Mouse (Mus musculus): ENCODE data around the gene Vmn2r114. TPM values are rescaled to one million over a fixed set of nuclear protein-coding genes. Genes with fewer than 3 reads are reported as not detected.
"Not testable (repeated sequence)": the region's sequence is repeated elsewhere in the genome, so short reads cannot be mapped to it uniquely, and the experiment has no call there.

Gene Vmn2r114
- polyA plus RNA-seq (2016; fragmentation: Nextera tagmentation; extraction: Ambion mirVana), result not detected in 2 replicates

DNA sequence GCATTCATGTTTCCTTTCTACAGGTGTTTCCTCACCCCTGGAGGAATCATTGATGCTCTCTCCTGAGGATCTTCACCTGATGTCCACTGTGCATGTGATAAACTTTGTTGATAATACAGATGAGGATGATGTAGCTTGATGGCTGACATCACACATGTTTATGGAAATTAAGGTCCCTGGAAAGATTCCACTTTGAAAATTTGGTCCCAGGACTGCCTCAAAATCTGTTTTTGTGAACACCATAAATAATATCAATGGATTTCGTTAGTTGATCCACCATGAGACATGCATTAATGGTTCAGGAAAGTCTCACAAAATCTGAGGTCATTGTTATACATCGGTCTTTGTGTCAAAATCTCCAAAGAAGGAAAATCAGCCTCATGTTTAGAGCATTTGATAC, at the start of gene Vmn2r114:
TSS of gene Vmn2r114 (minus strand) at position 101 of the 400 bp plus-strand sequence.
- not testable (repeated sequence) for DNase-seq (ENCODE audit: extremely low spot score, low spot score); H3K4me1 ChIP-seq; H3K27ac ChIP-seq; H3K36me3 ChIP-seq (replicated peaks); H3K4me3 ChIP-seq; H3K27me3 ChIP-seq (ENCODE audit: poor library complexity, severe bottlenecking)
- H3K9me3 ChIP-seq, result peaks cover 12% of the 10 kb centered on the region; the same call in 1 of the 2 replicates
- 72% methylated on average over 2 of the region's 2 CpGs for WGBS

DNA sequence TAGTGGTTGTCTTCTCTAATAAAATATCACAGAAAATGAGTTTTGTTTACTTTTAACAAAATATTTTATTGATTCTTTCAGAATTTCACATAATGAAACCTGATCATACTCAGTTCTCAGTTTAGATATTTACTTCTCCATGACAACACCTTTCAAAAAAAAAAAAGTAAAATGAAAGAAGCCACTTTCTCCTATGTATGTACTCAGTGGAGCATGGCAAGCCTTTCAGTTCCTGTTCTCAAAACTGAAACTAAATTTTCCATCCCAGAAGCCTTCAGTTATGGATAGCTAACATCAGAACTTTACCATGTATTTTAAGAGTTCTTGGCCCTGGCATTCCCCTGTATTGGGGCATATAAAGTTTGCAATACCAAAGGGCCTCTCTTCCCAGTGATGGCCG, 39.3 kb upstream of the Vmn2r114 start:
- no peaks in the 10 kb centered on the region for H3K36me3 ChIP-seq (replicated peaks)
- H3K27ac ChIP-seq, result no peak overlapping the region
- no peak for DNase-seq (ENCODE audit: extremely low spot score, low spot score)
- no peaks in the 10 kb centered on the region for H3K4me1 ChIP-seq
- no peak overlapping the region for H3K4me3 ChIP-seq
- no peaks in the 10 kb centered on the region for H3K27me3 ChIP-seq (ENCODE audit: poor library complexity, severe bottlenecking)
- 75% methylated on average over 1 of the region's 1 CpGs for WGBS
- peaks cover 9% of the 10 kb centered on the region for H3K9me3 ChIP-seq

DNA sequence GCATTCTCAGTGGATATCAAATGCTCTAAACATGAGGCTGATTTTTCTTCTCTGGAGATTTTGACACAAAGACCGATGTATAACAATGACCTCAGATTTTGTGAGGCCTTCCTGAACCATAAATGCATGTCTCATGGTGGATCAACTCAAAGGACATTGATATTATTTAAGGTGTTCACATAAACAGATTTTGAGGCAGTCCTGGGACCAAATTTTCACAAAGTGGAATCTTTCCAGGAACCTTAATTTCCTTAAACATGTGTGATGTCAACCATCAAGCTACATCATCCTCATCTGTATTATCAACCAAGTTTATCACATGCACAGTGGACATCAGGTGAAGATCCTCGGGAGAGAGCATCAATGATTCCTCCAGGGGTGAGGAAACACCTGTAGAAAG, 31.1 kb upstream of the Vmn2r114 start, which contains the start of gene Vmn2r115:
TSS of gene Vmn2r115 (plus strand) at position 301 of the 400 bp plus-strand sequence.
- not testable (repeated sequence) for DNase-seq (ENCODE audit: extremely low spot score, low spot score); H3K4me1 ChIP-seq; H3K4me3 ChIP-seq; H3K36me3 ChIP-seq (replicated peaks); H3K27me3 ChIP-seq (ENCODE audit: poor library complexity, severe bottlenecking); H3K27ac ChIP-seq
- peaks cover 13% of the 10 kb centered on the region; the same call in 1 of the 2 replicates for H3K9me3 ChIP-seq
- 37% methylated on average over 2 of the region's 2 CpGs for whole genome bisulfite sequencing

DNA sequence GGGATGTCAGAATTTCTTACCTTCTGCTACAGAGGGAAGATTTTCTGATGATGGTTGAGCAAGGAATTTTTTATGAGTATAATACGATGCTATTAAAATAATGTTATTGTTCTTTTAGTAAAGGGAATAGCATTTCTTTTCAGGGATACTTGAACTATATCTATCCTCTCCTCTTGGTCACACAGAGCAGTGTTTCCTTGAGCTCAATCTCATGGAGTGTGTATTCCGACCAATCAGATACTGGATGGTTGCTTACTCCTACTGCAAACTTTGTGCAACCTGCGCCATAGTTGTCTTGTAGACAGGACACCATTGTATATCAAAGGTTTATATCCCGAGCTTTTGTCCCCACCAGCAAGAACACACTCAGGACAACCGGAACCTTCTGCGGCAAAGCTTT, 18.3 kb upstream of the Vmn2r114 start:
- Histone ChIP-seq H3K9me3 (peaks cover 43% of the 10 kb centered on the region), H3K4me3 (no peak overlapping the region), H3K27me3 (ENCODE audit: poor library complexity, severe bottlenecking) (no peaks in the 10 kb centered on the region), H3K4me1 (no peaks in the 10 kb centered on the region), H3K36me3 (replicated peaks) (no peaks in the 10 kb centered on the region), H3K27ac (no peak overlapping the region)
- DNase-seq (ENCODE audit: extremely low spot score, low spot score), result no peak
- WGBS, result 74% methylated on average over 6 of the region's 6 CpGs

Other genes with a start within 250 kb of the Vmn2r114 start
- gene Zfp40, start 119.3 kb downstream of the Vmn2r114 start, polyA plus RNA-seq (2016; fragmentation: Nextera tagmentation; extraction: Ambion mirVana), result 12.5 TPM in 2 replicates
- not detected in 2 replicates for gene Vmn2r115, start 31.2 kb upstream of the Vmn2r114 start, polyA plus RNA-seq (2016; fragmentation: Nextera tagmentation; extraction: Ambion mirVana)
- gene Vmn2r116, start 72.1 kb upstream of the Vmn2r114 start, polyA plus RNA-seq (2016; fragmentation: Nextera tagmentation; extraction: Ambion mirVana), result not detected in 2 replicates
- gene Vmn2r117, start 167.2 kb upstream of the Vmn2r114 start, polyA plus RNA-seq (2016; fragmentation: Nextera tagmentation; extraction: Ambion mirVana), result not detected in 2 replicates